Mouse (Mus musculus) liver, embryonic 16.5 days (tissue): Measurements from ENCODE around the gene Odf3l2. TPM values are rescaled to one million over a fixed set of nuclear protein-coding genes. Genes with fewer than 3 reads are reported as not detected.
A peak's percentile ranks its signal among the peaks of the same experiment; 100 is the strongest.

ENCODE experiments used
- ATAC-seq: fragments of 200-750 bp; cut with Nextera tagmentation; 2 replicates; pipeline ENCODE4 v1.8.0; 2017; ENCODE audit warnings: low read depth, mild to moderate bottlenecking, moderate number of reproducible peaks, moderate library complexity
- H3K27ac ChIP-seq: fragments of 300-500 bp; sonication (generic); 2 replicates; pipeline ENCODE4 v1.5.1; 2014; ENCODE audit warnings: mild to moderate bottlenecking, low read length
- H3K27me3 ChIP-seq: fragments of 300-500 bp; sonication (generic); 2 replicates; pipeline ENCODE4 v1.6.1; 2014; ENCODE audit warnings: low read depth, low read length, mixed read lengths; ENCODE audit not compliant: control insufficient read depth, insufficient read depth
- H3K36me3 ChIP-seq: fragments of 300-500 bp; sonication (generic); 2 replicates; pipeline ENCODE4 v1.6.1; 2014; ENCODE audit warnings: mild to moderate bottlenecking; ENCODE audit not compliant: control insufficient read depth, insufficient read depth
- H3K4me1 ChIP-seq: fragments of 300-500 bp; sonication (generic); 2 replicates; pipeline ENCODE4 v1.6.1; 2014; ENCODE audit warnings: low read depth, low read length, mixed read lengths; ENCODE audit not compliant: control insufficient read depth
- H3K4me2 ChIP-seq: fragments of 300-500 bp; sonication (generic); 2 replicates; pipeline ENCODE4 v1.6.1; 2014; ENCODE audit warnings: low read depth, low read length, mixed read lengths
- H3K4me3 ChIP-seq: fragments of 300-500 bp; sonication (generic); 2 replicates; pipeline ENCODE4 v1.5.1; 2014; ENCODE audit warnings: low read depth, mild to moderate bottlenecking, low read length
- H3K9ac ChIP-seq: fragments of 300-500 bp; sonication (generic); 2 replicates; pipeline ENCODE4 v1.6.1; 2014; ENCODE audit warnings: low read depth, low read length
- H3K9me3 ChIP-seq: fragments of 300-500 bp; sonication (generic); replicated peaks from 2 replicates; pipeline ENCODE4 v1.6.1; 2016; ENCODE audit warnings: low read length; ENCODE audit not compliant: control insufficient read depth
- WGBS: fragments of 180-500 bp; shearing (Covaris S2); extraction: QIAGEN DNeasy Blood & Tissue Kit; methylation state at CpG from one replicate; pipeline ENCODE4 v1.1.7; 2014; ENCODE audit not compliant: insufficient replicate concordance; 5-methylcytosine and 5-hydroxymethylcytosine counted together
- polyA plus RNA-seq: library from polyadenylated mRNA; unstranded; fragments of >200 nt; fragmentation: Nextera tagmentation; extraction: Ambion mirVana; gene quantifications from 2 replicates; pipeline ENCODE4 v1.2.1, GENCODE M21; 2015

The Odf3l2 gene
- polyA plus RNA-seq, 1 experiment from 2014 or later: not detected

DNA sequence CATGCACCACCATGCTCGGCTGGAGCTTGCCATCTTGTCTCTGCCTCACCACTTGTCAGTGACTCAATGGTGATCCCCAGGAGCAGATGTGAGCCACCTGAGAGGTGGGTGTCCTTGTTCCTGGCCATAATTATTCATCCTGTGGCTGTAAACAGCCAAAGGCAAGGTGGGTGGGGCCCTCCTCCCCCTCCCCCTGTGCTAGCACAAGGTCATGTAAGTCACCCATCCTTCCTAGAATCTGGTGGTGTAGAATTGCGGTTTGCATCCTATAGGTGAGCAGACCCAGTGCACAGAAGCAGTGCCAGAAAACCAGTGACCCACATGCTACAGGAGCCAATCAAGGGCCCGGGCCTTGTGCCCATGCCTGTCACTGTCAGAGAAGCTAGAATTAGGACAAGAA, 27.5 kb upstream of the Odf3l2 start:
- peaks cover 12% of the 10 kb centered on the region for H3K4me1 ChIP-seq
- H3K36me3 ChIP-seq: no peaks in the 10 kb centered on the region
- H3K4me2 ChIP-seq: no peak overlapping the region
- no peaks in the 10 kb centered on the region for H3K27me3 ChIP-seq
- no peaks in the 10 kb centered on the region for H3K9me3 ChIP-seq
- H3K27ac ChIP-seq: no peak overlapping the region
- H3K4me3 ChIP-seq: no peak overlapping the region
- no peak overlapping the region for H3K9ac ChIP-seq
- ATAC-seq: no peak
- 54% methylated on average over 3 of the region's 3 CpGs for WGBS

- no peak overlapping the region for H3K4me3 ChIP-seq
- H3K36me3 ChIP-seq: no peaks in the 10 kb centered on the region
- no peaks in the 10 kb centered on the region for H3K9me3 ChIP-seq
- no peak overlapping the region for H3K27ac ChIP-seq
- no peaks in the 10 kb centered on the region for H3K27me3 ChIP-seq
- no peak overlapping the region for H3K4me2 ChIP-seq
- 61% methylated on average over 3 of the region's 3 CpGs for WGBS
- no peak for ATAC-seq
- peaks cover 12% of the 10 kb centered on the region for H3K4me1 ChIP-seq
- no peak overlapping the region for H3K9ac ChIP-seq
Measured at GRCm38 (mm10) chr10:79672088-79672455, 26.5 kb upstream of the Odf3l2 start.

GRCm38 (mm10) chr10:79671396-79672087, 26.0 kb upstream of the Odf3l2 start:
- no peaks in the 10 kb centered on the region for H3K36me3 ChIP-seq

DNA sequence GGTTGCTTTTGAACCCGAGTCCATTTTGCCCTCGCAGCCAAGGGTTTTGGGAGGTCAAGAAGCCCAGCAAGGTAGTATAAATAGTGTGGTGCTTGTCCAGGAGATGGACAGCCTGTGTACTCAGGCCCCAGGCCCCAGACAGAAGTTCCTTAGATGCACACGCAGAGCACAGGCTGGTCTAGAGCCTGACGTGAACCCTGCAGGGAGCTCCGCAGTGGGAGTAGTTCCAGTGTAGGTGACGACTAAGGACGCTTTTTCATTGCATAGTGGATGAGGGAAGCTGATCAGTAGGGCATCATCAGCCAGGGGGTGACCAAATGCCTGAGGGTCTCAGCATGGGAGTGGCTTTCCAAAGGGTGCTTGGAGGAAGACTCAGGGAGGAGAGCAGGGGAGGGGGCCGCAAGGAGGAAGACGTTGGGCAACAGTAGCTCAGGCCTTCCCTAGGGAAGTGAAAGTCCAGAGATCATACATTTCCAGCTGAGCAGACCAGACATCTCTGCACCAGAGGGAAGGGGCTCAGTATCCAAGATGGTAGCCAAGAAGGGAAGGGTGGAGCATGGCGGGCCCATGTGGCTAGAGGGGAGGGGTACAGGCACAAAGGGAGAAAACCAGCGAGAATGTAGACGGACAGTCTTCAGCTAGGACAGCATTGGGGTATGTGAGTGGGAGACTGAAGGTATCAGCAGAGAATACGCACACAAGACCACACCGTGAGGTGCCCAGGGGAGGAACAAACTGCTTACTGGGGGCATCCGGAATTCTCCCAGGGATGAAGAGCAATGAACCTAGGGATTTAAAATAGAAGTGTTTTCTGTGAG, 24.7 kb upstream of the Odf3l2 start:
- peak overlapping the region; percentile 88 for H3K4me2 ChIP-seq
- H3K27me3 ChIP-seq: no peaks in the 10 kb centered on the region
- peak overlapping the region; percentile 88 for H3K27ac ChIP-seq
- peak overlapping the region; percentile 91 for H3K9ac ChIP-seq
- peak overlapping the region; percentile 100 for H3K4me3 ChIP-seq
- 32% methylated on average over 15 of the region's 15 CpGs for WGBS
- ATAC-seq: no peak
- H3K9me3 ChIP-seq: no peaks in the 10 kb centered on the region
- H3K36me3 ChIP-seq: no peaks in the 10 kb centered on the region
- H3K4me1 ChIP-seq: peaks cover 12% of the 10 kb centered on the region

More at GRCm38 (mm10) chr10:79671396-79672087, 26.0 kb upstream of the Odf3l2 start:
- H3K27me3 ChIP-seq: no peaks in the 10 kb centered on the region
- H3K4me2 ChIP-seq: no peak overlapping the region
- 68% methylated on average over 6 of the region's 6 CpGs for WGBS
- H3K9ac ChIP-seq: no peak overlapping the region
- no peak for ATAC-seq
- peaks cover 12% of the 10 kb centered on the region for H3K4me1 ChIP-seq
- H3K27ac ChIP-seq: no peak overlapping the region
- no peak overlapping the region for H3K4me3 ChIP-seq
- H3K9me3 ChIP-seq: no peaks in the 10 kb centered on the region

- WGBS: 0% methylated on average over 47 of the region's 47 CpGs
- peak overlapping the region; percentile 88 for H3K27ac ChIP-seq
- H3K4me2 ChIP-seq: peak overlapping the region; percentile 88
- H3K9ac ChIP-seq: peak overlapping the region; percentile 91
- peak; percentile 61 for ATAC-seq
- peaks cover 12% of the 10 kb centered on the region for H3K4me1 ChIP-seq
- no peaks in the 10 kb centered on the region for H3K27me3 ChIP-seq
- no peaks in the 10 kb centered on the region for H3K9me3 ChIP-seq
- H3K36me3 ChIP-seq: no peaks in the 10 kb centered on the region
- H3K4me3 ChIP-seq: peak overlapping the region; percentile 100
Measured at GRCm38 (mm10) chr10:79669576-79670057, 24.1 kb upstream of the Odf3l2 start.

GRCm38 (mm10) chr10:79668771-79669575, 23.4 kb upstream of the Odf3l2 start, which contains the start of gene Tpgs1:
TSS of gene Tpgs1 (plus strand) at chr10:79669369.
- H3K9me3 ChIP-seq: no peaks in the 10 kb centered on the region
- WGBS: under 1% methylated on average over 45 of the region's 45 CpGs
- no peaks in the 10 kb centered on the region for H3K27me3 ChIP-seq
- H3K4me2 ChIP-seq: peak within 1 kb of the TSS; percentile 88
- peak; percentile 81 for ATAC-seq
- peak within 1 kb of the TSS; percentile 88 for H3K27ac ChIP-seq
- peak within 1 kb of the TSS; percentile 100 for H3K4me3 ChIP-seq
- peaks cover 12% of the 10 kb centered on the region for H3K4me1 ChIP-seq
- H3K9ac ChIP-seq: peak within 1 kb of the TSS; percentile 91
- H3K36me3 ChIP-seq: no peaks in the 10 kb centered on the region

- H3K4me2 ChIP-seq: no peak overlapping the region
- H3K9me3 ChIP-seq: no peaks in the 10 kb centered on the region
- no peaks in the 10 kb centered on the region for H3K27me3 ChIP-seq
- ATAC-seq: no peak
- H3K4me1 ChIP-seq: peaks cover 12% of the 10 kb centered on the region
- 70% methylated on average over 5 of the region's 5 CpGs for WGBS
- no peak overlapping the region for H3K27ac ChIP-seq
- no peak overlapping the region for H3K9ac ChIP-seq
- no peaks in the 10 kb centered on the region for H3K36me3 ChIP-seq
- no peak overlapping the region for H3K4me3 ChIP-seq
Measured at GRCm38 (mm10) chr10:79668076-79668475, 22.5 kb upstream of the Odf3l2 start.

DNA sequence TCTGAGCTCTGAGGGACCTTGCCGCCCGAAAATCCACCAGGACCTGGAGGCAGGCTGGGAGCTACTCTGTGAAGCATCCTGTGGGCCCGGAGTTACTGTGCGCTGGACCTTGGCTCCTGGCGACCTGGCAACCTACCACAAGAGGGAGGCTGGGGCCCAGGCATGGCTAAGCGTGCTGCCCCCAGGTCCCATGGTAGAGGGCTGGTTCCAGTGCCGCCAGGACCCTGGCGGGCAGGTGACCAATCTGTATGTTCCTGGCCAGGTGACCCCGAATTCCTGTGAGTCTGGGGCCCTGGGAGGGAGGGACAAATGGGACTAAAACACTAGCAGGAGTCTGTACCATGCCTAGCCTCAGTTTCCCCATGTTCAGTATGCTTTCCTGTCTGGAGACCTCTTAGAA, 21.0 kb upstream of the Odf3l2 start:
- ATAC-seq: no peak
- Histone ChIP-seq H3K36me3 (no peaks in the 10 kb centered on the region), H3K4me2 (no peak overlapping the region), H3K9ac (no peak overlapping the region), H3K27ac (no peak overlapping the region), H3K27me3 (no peaks in the 10 kb centered on the region), H3K9me3 (no peaks in the 10 kb centered on the region), H3K4me3 (no peak overlapping the region), H3K4me1 (peaks cover 12% of the 10 kb centered on the region)
- WGBS: 50% methylated on average over 9 of the region's 9 CpGs
